ENCODE assay signal across 26 mouse cellular contexts in the genomic region with DNA sequence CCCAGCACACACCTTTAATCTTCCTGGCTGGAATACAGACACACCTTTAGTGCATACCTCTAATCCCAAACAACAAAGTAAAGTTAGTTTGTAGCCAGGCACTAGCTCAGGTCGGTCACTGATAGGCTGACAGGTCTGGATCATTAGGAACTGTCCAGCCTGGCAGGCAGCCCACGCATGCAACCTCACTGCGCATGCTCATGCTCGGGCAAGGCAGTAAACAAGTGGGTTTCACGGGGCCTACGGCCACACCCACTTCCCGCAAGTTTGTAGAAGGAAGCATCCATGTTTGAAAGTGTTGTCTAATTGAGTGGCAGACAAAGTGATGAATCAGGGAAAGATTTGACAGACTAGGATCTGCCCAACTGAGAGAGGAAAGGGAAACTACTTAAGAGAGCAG. TPM values are rescaled to one million over a fixed set of nuclear protein-coding genes. Genes with fewer than 3 reads are reported as not detected.
"Had no signal": no experiment of that assay in that cellular context is flagged by ENCODE, and none has a peak within 500 bp of the region (broad histone marks: within the 10 kb centered on the region; RNA-seq: fewer than 3 reads in every experiment).

No protein-coding gene starts in this region.

- H3K4me3 ChIP-seq: heart, adult 2 months; heart, embryonic 13.5 days; heart, embryonic 15.5 days; hindbrain, embryonic 13.5 days; hindbrain, embryonic 15.5 days; layer of hippocampus, adult 2 months; left cerebral cortex, adult 2 months; limb, embryonic 10.5 days; limb, embryonic 12.5 days; liver, embryonic 13.5 days; liver, embryonic 15.5 days had no signal

- H3K9me3 ChIP-seq: heart, embryonic 15.5 days; hindbrain, embryonic 13.5 days; hindbrain, embryonic 15.5 days; limb, embryonic 10.5 days; limb, embryonic 12.5 days; liver, embryonic 13.5 days; liver, embryonic 15.5 days had no signal

- H3K4me1 ChIP-seq: heart, embryonic 13.5 days; heart, embryonic 15.5 days; hindbrain, embryonic 13.5 days; hindbrain, embryonic 15.5 days; liver, embryonic 13.5 days; liver, embryonic 15.5 days had no signal

- H3K4me2 ChIP-seq: heart, embryonic 11.5 days; heart, embryonic 13.5 days; heart, embryonic 15.5 days; hindbrain, embryonic 13.5 days; hindbrain, embryonic 15.5 days; limb, embryonic 12.5 days; liver, embryonic 11.5 days; liver, embryonic 13.5 days; liver, embryonic 15.5 days had no signal

- DNase-seq: forebrain, postnatal 0 days; gastrocnemius, postnatal 14 days; gastrocnemius, postnatal 36 days; heart, adult 11 months; heart, adult 2 months; heart, postnatal 14 days; heart, postnatal 36 days; liver; liver, embryonic 13.5 days had no signal

- ATAC-seq: forebrain, postnatal 0 days; hindbrain, postnatal 0 days; intestine, embryonic 16.5 days had no signal

- H3K9ac ChIP-seq: forebrain, postnatal 0 days; heart, embryonic 13.5 days; heart, embryonic 15.5 days; hindbrain, embryonic 13.5 days; hindbrain, embryonic 15.5 days; limb, embryonic 12.5 days; liver, embryonic 13.5 days; liver, embryonic 15.5 days had no signal

- H3K27ac ChIP-seq: heart, adult 2 months; heart, embryonic 13.5 days; heart, embryonic 15.5 days; hindbrain, embryonic 13.5 days; hindbrain, embryonic 15.5 days; hindbrain, postnatal 0 days; layer of hippocampus, adult 2 months; left cerebral cortex, adult 2 months; limb, embryonic 10.5 days; limb, embryonic 12.5 days; liver, embryonic 13.5 days; liver, embryonic 15.5 days had no signal

- H3K36me3 ChIP-seq: heart, embryonic 13.5 days; heart, embryonic 15.5 days; hindbrain, embryonic 13.5 days; hindbrain, embryonic 15.5 days; limb, embryonic 10.5 days; limb, embryonic 12.5 days; liver, embryonic 13.5 days; liver, embryonic 15.5 days had no signal

- H3K27me3 ChIP-seq: heart, embryonic 13.5 days; hindbrain, embryonic 15.5 days; limb, embryonic 12.5 days; liver, embryonic 13.5 days had no signal

RNA-seq across cellular contexts. Expression of a gene that starts 30.7 kb away (rescaled TPM):
- polyA plus RNA-seq: forebrain, postnatal 0 days; heart, adult 2 months; heart, embryonic 11.5 days; heart, embryonic 13.5 days; heart, embryonic 15.5 days; heart, postnatal 0 days; hindbrain, embryonic 11.5 days; hindbrain, embryonic 13.5 days; hindbrain, embryonic 15.5 days; hindbrain, postnatal 0 days; intestine, embryonic 14.5 days; intestine, embryonic 16.5 days; limb, embryonic 10.5 days; limb, embryonic 12.5 days; limb, embryonic 14.5 days; liver, embryonic 11.5 days; liver, embryonic 13.5 days; liver, embryonic 15.5 days had no signal

RNA-seq across cellular contexts. Expression of a gene that starts 42.6 kb away (rescaled TPM):
- polyA plus RNA-seq: heart, embryonic 11.5 days; hindbrain, embryonic 11.5 days; hindbrain, embryonic 13.5 days; hindbrain, embryonic 15.5 days; limb, embryonic 10.5 days; limb, embryonic 12.5 days; liver, embryonic 11.5 days; liver, embryonic 15.5 days had no signal

RNA-seq across cellular contexts. Expression of a gene that starts 50.8 kb away (rescaled TPM):
- polyA plus RNA-seq: forebrain, postnatal 0 days; heart, embryonic 11.5 days; heart, embryonic 13.5 days; heart, embryonic 15.5 days; heart, postnatal 0 days; hindbrain, embryonic 11.5 days; hindbrain, embryonic 13.5 days; hindbrain, embryonic 15.5 days; hindbrain, postnatal 0 days; intestine, embryonic 14.5 days; intestine, embryonic 16.5 days; limb, embryonic 10.5 days; limb, embryonic 12.5 days; limb, embryonic 14.5 days; liver, embryonic 11.5 days; liver, embryonic 13.5 days; liver, embryonic 15.5 days had no signal
